Mouse (Mus musculus): Measurements from ENCODE around the gene Mamstr.

Gene Mamstr

GRCm38 (mm10) chr7:45639561-45640027, at the start of gene Mamstr:
TSS of gene Mamstr (plus strand) at chr7:45639977.
- DNase-seq: peak; percentile 47

GRCm38 (mm10) chr7:45590874-45591273, 48.9 kb upstream of the Mamstr start:
- no peak for DNase-seq

- no peak for DNase-seq
These were observed 47.9 kb upstream of the Mamstr start for GRCm38 (mm10) chr7:45591880-45592279.

- DNase-seq: peak; percentile 75
These were observed 46.5 kb upstream of the Mamstr start for GRCm38 (mm10) chr7:45593118-45593815.

- DNase-seq: no peak
These were observed 44.6 kb upstream of the Mamstr start for GRCm38 (mm10) chr7:45595176-45595575.

GRCm38 (mm10) chr7:45596107-45596506, 43.7 kb upstream of the Mamstr start:
- no peak for DNase-seq

- no peak for DNase-seq
These were observed 42.8 kb upstream of the Mamstr start for GRCm38 (mm10) chr7:45597013-45597412.

GRCm38 (mm10) chr7:45597527-45597926, 42.2 kb upstream of the Mamstr start:
- no peak for DNase-seq

- DNase-seq: no peak
These were observed 40.6 kb upstream of the Mamstr start for GRCm38 (mm10) chr7:45598960-45599879.

GRCm38 (mm10) chr7:45605704-45606289, 34.0 kb upstream of the Mamstr start:
- no peak for DNase-seq

- no peak for DNase-seq
These were observed 30.3 kb upstream of the Mamstr start for GRCm38 (mm10) chr7:45609511-45609910.

- DNase-seq: no peak
These were observed 23.5 kb upstream of the Mamstr start for GRCm38 (mm10) chr7:45616277-45616676.

- DNase-seq: peak; percentile 28
These were observed 22.6 kb upstream of the Mamstr start, which contains the start of gene Fut1 for GRCm38 (mm10) chr7:45617042-45617695. TSS of gene Fut1 (plus strand) at chr7:45617289.

- DNase-seq: no peak
These were observed 21.5 kb upstream of the Mamstr start for GRCm38 (mm10) chr7:45618316-45618715.

- no peak for DNase-seq
These were observed 20.2 kb upstream of the Mamstr start for GRCm38 (mm10) chr7:45619592-45619991.

- DNase-seq: no peak
These were observed 18.3 kb upstream of the Mamstr start, which contains the start of gene Izumo1 for GRCm38 (mm10) chr7:45621443-45621842. TSS of gene Izumo1 (plus strand) at chr7:45621811.

- DNase-seq: no peak
These were observed 16.3 kb upstream of the Mamstr start for GRCm38 (mm10) chr7:45623507-45623906.

GRCm38 (mm10) chr7:45624718-45625117, 15.1 kb upstream of the Mamstr start:
- no peak for DNase-seq

GRCm38 (mm10) chr7:45625481-45625880, 14.3 kb upstream of the Mamstr start:
- no peak for DNase-seq

- no peak for DNase-seq
These were observed 13.2 kb upstream of the Mamstr start for GRCm38 (mm10) chr7:45626571-45627076.

- no peak for DNase-seq
These were observed 12.5 kb upstream of the Mamstr start, which contains the start of gene Rasip1 for GRCm38 (mm10) chr7:45627261-45627660. TSS of gene Rasip1 (plus strand) at chr7:45627488.

All from cerebellum, adult 8-10 months (tissue).